Mouse (Mus musculus) liver, postnatal 0 days (tissue): ENCODE data around the gene Acsbg1.

ENCODE experiments used
- CTCF ChIP-seq: sonication (generic); IDR thresholded peaks from 2 replicates; pipeline ENCODE4 v1.5.1; 2016; ENCODE audit warnings: antibody characterized with exemption, low read depth
- EP300 ChIP-seq: IDR thresholded peaks from 2 replicates; pipeline ENCODE4 v1.6.1; 2016; ENCODE audit warnings: antibody characterized with exemption, low read depth, mild to moderate bottlenecking

DNA sequence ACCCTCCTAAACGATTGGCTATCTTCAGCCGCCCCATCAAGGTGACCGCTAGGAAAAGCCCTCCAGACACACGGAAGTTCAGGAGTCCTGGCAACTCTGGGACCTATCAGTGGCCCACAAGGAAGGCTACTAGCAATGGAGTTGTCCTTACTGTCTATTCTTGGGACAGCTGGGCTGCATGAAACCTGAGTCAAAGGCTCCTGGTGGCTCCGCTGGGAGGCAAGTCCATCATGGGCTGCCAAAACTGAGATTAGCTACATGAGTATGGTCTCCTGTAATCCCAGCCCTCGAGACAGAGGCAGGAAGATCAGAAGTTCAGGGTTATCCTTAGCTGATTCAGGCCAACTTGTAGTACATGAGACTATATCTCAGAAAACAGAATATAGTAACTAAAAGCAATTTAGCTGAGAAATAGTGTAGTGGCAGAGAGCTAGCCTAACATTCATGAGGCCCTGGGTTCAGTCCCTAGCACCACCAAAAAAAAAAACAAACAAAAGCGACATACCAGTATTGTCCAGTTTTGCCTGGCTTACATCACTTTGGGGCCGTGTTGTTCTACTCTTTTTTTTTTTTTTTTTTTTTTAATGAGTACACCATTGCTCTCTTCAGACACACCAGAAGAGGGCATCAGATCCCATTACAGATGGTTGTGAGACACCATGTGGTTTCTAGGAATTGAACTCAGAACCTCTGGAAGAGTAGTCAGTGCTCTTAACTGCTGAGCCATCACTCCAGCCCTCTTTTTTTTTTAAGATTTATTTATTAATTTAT lies 100.7 kb downstream of the Acsbg1 start:
- TF ChIP-seq CTCF: no peak
- no peak for TF ChIP-seq EP300
